Mouse (Mus musculus) cortical plate, adult 2 months (tissue): ENCODE data around the gene Med1. TPM values are rescaled to one million over a fixed set of nuclear protein-coding genes. Genes with fewer than 3 reads are reported as not detected.
"Not testable (repeated sequence)": the region's sequence is repeated elsewhere in the genome, so short reads cannot be mapped to it uniquely, and the experiment has no call there.

Experiments used
- H3K27ac ChIP-seq: fragments of 200-500 bp; 2 replicates; pipeline ENCODE4 v1.5.1; 2012; ENCODE audit warnings: low read length, control low read depth, inconsistent platforms; ENCODE audit not compliant: insufficient read depth
- H3K4me1 ChIP-seq: fragments of 200-500 bp; 2 replicates; pipeline ENCODE4 v1.6.1; 2011; ENCODE audit warnings: low read length; ENCODE audit not compliant: control insufficient read depth, insufficient read depth
- H3K4me3 ChIP-seq: fragments of 200-500 bp; 2 replicates; pipeline ENCODE4 v1.5.1; 2011; ENCODE audit warnings: mild to moderate bottlenecking, low read length, control low read depth; ENCODE audit not compliant: insufficient read depth
- CTCF ChIP-seq: fragments of 200-500 bp; IDR thresholded peaks from 2 replicates; pipeline ENCODE4 v1.5.1; 2011; ENCODE audit warnings: mild to moderate bottlenecking, control low read depth, low read length; ENCODE audit not compliant: insufficient read depth; ENCODE audit errors: extremely low read depth
- POLR2A ChIP-seq: fragments of 200-500 bp; IDR thresholded peaks from 2 replicates; pipeline ENCODE4 v1.6.1; 2011; ENCODE audit warnings: mild to moderate bottlenecking, low read length, control low read depth; ENCODE audit not compliant: insufficient read depth; ENCODE audit errors: extremely low read depth
- polyA plus RNA-seq: library from polyadenylated mRNA; depleted of rRNA; stranded (reverse); fragments of >200 nt; gene quantifications from 2 replicates; pipeline ENCODE4 v1.2.3, GENCODE M21; 2012

Med1 gene
- polyA plus RNA-seq, 1 experiment: 23.3 TPM

DNA sequence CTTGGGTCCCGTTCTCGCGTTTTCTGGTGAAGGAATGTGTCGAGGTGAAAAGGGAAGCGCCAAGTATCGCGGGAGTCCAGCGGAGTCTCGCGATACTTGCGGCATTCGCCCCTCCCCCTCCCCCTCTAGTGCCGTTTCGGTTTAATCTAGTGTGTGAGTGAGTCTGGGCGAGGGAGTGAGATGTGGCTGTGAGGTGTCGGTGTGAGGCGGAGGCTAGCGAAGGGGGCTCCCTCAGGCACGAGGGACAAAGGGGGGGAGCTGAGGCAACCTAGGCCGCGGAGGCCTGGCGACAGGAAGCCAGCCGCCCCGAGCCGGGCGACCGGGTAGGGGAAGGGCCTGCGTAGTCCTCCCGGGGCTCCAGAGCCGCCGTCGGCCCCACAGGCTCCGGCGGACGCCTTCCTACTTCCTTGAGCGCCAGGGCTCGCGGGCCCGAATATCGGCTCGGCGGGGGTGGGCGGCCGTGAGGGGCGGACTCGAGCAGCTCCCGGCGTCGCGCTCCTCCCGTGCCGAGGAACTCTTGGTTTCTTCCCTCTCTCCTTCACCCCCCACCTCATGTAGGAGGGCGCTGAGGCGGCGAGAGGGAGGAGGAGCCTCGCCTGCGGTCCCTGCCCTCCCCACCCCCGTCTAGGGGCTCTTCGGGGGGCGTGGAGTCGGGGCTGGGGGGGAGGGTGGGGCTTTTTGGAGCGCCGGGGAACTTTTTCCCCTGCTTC is 9.7 kb upstream of the Med1 start, which contains the start of gene Cdk12:
Cdk12 (plus strand) TSS at position 419 of the 710 bp plus-strand sequence.
- peak within 1 kb of the TSS; percentile 84 for H3K4me3 ChIP-seq
- TF ChIP-seq CTCF: no peak
- TF ChIP-seq POLR2A: peak; percentile 93
- no peaks in the 10 kb centered on the region for H3K4me1 ChIP-seq
- peak within 1 kb of the TSS; percentile 99 for H3K27ac ChIP-seq

DNA sequence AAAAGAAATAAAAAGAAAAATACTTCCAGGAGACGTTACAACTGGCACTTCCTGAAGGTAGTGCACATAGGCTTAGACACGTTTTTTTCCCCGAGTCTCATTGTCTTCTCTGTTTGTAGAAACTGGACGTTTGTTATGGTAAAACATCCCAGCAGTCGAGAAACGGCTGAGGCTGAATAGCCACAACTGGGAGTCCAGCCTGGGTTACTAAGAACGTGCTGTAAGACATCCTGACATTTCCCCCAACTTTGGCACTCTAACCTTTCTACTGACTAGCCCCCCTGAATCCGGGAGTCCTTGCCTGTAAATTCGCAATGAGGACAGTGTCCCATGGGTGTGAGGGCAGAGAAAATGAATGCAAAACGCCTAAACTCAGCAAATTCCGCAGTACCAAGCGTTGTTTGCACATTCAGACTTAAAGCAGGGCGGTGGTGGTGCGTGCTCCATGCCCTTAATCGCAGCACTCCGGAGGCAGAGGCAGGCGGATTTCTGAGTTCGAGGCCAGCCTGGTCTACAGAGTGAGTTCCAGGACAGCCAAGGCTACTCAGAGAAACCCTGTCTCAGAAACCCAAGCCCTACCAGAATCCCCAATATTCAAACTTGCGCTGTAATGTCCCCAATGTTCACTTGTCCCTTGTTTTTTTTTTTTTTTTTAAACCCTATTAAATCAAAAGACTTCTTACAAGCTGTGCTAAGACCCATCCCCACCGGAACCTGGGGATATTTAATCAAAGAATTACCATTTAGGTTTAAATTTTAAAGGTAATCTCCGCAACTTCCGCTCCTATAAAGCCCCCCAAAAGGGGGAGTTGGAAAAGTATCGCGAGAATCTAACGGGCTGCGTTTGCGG is 8.9 kb upstream of the Med1 start:
- Histone ChIP-seq H3K27ac (0 out of 2 replicates have a peak overlapping the region, but pooled peaks have one; percentile 32), H3K4me1 (no peaks in the 10 kb centered on the region), H3K4me3 (peak overlapping the region; percentile 84)
- TF ChIP-seq POLR2A (no peak), CTCF (no peak)

DNA sequence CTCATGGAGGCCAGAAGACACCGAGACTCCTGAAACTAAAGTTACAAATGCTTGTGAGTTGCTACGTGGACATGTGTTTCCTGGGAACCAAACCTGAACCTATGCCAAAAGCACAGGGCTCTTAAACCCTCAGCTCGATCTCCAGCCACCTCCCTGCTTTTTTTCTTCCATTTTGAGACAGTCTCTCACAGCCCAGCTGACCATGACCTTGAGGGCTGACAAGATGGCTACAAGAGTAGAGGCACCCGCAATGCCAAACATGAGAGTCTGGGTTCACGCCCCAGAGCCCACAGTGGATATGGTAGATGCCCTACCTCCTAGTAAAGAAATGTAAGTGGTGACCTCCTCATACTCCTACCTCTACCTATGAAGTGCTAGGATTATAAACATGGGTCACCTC is 2.3 kb downstream of the Med1 start:
- TF ChIP-seq POLR2A (no peak), CTCF (no peak)
- Histone ChIP-seq H3K4me3 (no peak overlapping the region), H3K27ac (no peak overlapping the region), H3K4me1 (0 out of 2 replicates have a peak, but pooled peaks cover 2% of the 10 kb centered on the region)

DNA sequence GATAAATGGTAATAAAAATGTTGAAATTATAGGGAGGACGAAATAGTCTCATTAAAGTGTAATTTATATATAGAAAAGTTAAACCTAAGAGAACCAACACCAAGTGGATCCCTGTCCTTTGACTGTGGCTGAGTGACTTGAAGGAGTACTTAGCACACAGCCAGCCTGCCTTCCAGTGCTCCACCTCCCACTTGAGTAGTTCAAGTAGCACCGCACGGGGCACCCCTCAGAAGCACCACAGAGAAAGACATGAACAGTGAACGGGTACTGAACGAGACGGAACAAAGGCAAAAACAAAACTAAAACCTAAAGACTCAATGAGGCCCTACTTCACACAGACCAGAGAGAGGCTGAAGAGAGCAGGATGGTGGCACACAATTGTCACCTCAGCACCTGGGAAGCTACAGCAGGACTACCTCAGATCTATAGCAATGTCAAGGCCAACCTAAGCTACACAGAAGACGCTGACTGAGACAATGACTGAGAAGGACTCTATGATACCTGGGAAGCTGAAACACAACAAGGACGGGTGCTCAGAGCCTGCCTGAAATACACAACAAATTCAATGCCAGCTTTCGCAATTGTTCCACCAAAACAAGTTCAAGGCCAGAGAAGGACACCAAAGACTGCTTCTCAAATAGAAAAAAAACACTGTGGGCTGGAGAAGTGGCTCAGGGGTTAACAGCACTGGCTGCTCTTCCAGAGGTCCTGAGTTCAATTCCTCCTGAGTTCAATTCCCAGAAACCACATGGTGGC is 5.3 kb downstream of the Med1 start:
- 0 out of 2 replicates have a peak, but pooled peaks cover 2% of the 10 kb centered on the region for H3K4me1 ChIP-seq
- no peak overlapping the region for H3K27ac ChIP-seq
- TF ChIP-seq CTCF: no peak
- no peak for TF ChIP-seq POLR2A
- no peak overlapping the region for H3K4me3 ChIP-seq

DNA sequence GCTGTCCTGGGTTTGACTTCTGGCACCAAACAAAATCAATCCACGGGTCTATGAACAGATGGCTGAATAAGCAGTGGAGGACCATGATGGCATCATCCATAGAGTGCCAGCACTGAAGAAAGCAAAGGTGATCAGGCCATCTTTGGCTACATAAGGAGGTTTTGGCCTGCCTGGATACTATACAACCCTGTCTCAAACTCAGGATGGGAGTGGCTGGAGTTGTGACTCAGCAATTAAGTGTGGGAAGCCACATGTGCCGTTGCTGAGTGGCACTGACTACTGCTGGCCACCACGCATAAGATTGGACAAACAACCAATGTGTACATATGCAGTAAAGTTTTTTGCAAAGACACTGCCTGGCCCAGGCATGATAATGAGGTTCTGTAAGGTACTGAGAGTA is 10.9 kb downstream of the Med1 start:
- H3K27ac ChIP-seq, H3K4me3 ChIP-seq, H3K4me1 ChIP-seq: not testable (repeated sequence)

DNA sequence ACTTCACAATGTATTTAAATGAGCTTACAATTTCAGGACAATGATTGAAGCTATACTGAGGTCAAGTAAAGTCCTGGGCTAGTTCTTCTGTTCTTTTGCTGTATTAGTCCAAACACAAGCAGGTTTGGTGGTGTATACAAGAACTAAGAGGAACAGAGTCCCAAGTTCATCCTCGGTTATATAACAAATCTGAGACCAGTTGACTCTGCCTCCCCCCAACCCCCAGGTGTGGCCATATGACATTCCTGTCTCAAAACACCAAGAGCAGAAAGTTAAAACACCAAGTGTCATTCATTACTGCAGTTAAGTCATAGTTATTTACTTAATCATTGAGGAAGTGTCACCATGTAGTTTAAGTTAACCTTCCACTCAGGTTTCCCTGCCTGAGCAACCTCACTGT is 24.7 kb downstream of the Med1 start:
- H3K4me1 ChIP-seq: no peaks in the 10 kb centered on the region
- H3K4me3 ChIP-seq: no peak overlapping the region
- no peak overlapping the region for H3K27ac ChIP-seq
- TF ChIP-seq CTCF (no peak), POLR2A (no peak)

DNA sequence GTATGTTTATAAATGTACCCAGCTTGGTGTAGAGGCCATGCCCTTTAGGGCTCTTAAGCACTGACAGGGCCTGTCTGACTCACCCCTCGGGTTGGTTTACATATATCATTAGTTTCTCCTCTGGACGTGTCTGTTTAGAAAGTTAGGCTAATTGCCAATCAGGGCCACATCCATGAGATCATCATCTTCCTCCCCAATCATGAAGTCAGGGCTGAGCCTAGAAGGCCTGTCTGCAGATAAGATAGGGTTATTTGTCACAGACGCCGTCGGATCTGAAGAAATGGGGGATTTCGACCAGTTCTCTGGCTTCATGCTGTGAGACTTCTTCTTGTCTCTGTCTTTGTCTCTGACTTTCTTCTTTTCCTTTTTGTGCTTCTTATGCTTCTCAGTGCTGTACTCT is 38.0 kb downstream of the Med1 start:
- H3K4me3 ChIP-seq: no peak overlapping the region
- H3K4me1 ChIP-seq: no peaks in the 10 kb centered on the region
- no peak overlapping the region for H3K27ac ChIP-seq
- no peak for TF ChIP-seq CTCF

DNA sequence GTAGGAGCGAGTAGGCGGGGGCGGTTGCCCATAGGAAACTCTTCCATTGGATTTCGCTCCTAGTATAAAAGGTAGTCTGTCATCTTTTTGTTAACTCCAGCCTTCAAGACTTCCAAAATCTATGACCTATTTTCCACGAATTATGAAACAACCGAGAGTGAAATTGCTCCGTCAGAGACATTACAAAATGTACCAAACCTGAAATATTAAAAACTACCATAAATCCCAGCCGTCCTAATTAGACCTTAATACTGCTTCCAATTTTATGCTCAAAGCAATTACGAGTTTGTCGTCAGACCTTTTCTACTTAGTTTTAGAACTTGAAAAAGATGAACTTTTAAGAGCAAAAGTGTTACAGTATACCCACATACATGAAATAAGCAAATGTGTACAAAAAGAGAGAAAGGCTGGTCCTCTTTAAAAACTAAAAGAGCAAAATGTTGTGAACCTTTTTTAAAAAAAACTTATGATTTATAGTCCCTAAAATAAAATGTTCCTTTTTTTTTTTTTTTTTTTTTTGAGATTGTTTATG is 42.4 kb downstream of the Med1 start:
- no peak overlapping the region for H3K27ac ChIP-seq
- H3K4me1 ChIP-seq: peaks cover 6% of the 10 kb centered on the region; the same call in 1 of the 2 replicates
- H3K4me3 ChIP-seq: peak overlapping the region; percentile 77; the same call in 1 of the 2 replicates
- TF ChIP-seq CTCF: no peak
- TF ChIP-seq POLR2A: no peak

DNA sequence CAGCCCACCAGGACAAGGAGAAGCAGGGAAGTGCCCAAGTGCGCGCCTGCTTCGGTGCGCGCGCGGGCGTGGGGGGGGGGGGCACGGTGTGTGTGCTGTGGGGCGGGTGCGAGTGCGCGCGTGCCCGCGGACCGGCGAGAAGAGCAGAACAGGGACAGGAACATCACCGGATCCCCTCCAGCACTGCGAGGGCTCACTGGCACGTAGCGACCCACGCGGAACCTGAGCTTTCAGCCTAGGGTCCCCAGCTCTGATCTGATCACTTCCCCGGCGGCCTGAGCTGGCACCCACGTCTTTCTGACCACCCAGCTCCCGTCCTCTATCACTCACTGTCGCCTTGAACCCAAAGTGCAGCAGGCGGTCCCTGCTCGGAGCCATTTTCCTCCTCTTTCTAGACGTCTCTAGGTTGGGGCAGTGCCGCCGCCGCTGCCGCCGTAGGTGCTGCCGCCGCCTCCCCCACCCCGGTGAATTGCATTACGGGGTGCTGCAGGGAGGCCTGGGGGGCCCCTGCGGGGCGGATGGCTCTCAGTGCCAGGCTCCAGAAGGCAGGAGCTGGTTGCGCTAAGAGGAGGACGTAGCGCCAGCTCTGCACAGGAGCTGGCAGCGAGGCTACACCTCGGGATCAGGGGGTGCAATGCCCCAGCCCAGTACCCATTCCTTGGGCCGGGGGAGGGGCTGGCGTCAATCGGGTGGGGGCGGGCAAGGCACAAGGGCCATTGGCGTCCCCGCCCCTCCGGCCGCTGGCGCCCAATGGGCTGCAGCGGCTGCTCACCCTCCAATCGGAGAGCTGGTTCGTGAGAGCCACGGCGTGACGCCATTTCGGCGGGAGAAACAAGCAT is 43.1 kb downstream of the Med1 start, which contains the start of gene Fbxl20:
Fbxl20 (minus strand) TSS at position 618 of the 839 bp plus-strand sequence.
- Histone ChIP-seq H3K4me1 (peaks cover 7% of the 10 kb centered on the region; the same call in 1 of the 2 replicates), H3K27ac (peak within 1 kb of the TSS; percentile 95), H3K4me3 (peak within 1 kb of the TSS; percentile 77)
- TF ChIP-seq POLR2A (peak; percentile 76; the same call in 1 of the 2 replicates), CTCF (no peak)
